Mouse (Mus musculus): Measurements from ENCODE around the gene 4921536K21Rik. TPM values are rescaled to one million over a fixed set of nuclear protein-coding genes. Genes with fewer than 3 reads are reported as not detected.

4921536K21Rik gene
- polyA plus RNA-seq, 1 experiment from 2014 or later, result 0.13 TPM

Other genes starting within 250 kb of the 4921536K21Rik start
- 23.4 and 25.4 TPM in 2 replicates for gene Morc2a, start 245.9 kb downstream of the 4921536K21Rik start, polyA plus RNA-seq (2015; fragmentation: Nextera tagmentation; extraction: Ambion mirVana)
- 0.25 and 0.27 TPM in 2 replicates for gene Osbp2, start 31.2 kb downstream of the 4921536K21Rik start, polyA plus RNA-seq (2015; fragmentation: Nextera tagmentation; extraction: Ambion mirVana)
- 9.5 and 11.3 TPM in 2 replicates for gene Dusp18, start 142 bp upstream of the 4921536K21Rik start, polyA plus RNA-seq (2015; fragmentation: Nextera tagmentation; extraction: Ambion mirVana)
- 6.4 and 7.9 TPM in 2 replicates for gene Slc35e4, start 19.6 kb upstream of the 4921536K21Rik start, polyA plus RNA-seq (2015; fragmentation: Nextera tagmentation; extraction: Ambion mirVana)
- 49.9 and 52.4 TPM in 2 replicates for gene Tcn2, start 37.1 kb upstream of the 4921536K21Rik start, polyA plus RNA-seq (2015; fragmentation: Nextera tagmentation; extraction: Ambion mirVana)
- gene Pes1, start 68.9 kb upstream of the 4921536K21Rik start, polyA plus RNA-seq (2015; fragmentation: Nextera tagmentation; extraction: Ambion mirVana), result 73.8 and 79.0 TPM in 2 replicates
- gene 4930556J24Rik, start 81.7 kb upstream of the 4921536K21Rik start, polyA plus RNA-seq (2015; fragmentation: Nextera tagmentation; extraction: Ambion mirVana), result 0.12 and 0.20 TPM in 2 replicates
- 18.1 and 20.7 TPM in 2 replicates for gene Gal3st1, start 88.5 kb upstream of the 4921536K21Rik start, polyA plus RNA-seq (2015; fragmentation: Nextera tagmentation; extraction: Ambion mirVana)
- gene Sec14l4, start 136.4 kb upstream of the 4921536K21Rik start, polyA plus RNA-seq (2015; fragmentation: Nextera tagmentation; extraction: Ambion mirVana), result 1.1 and 1.4 TPM in 2 replicates
- gene Sec14l3, start 169.7 kb upstream of the 4921536K21Rik start, polyA plus RNA-seq (2015; fragmentation: Nextera tagmentation; extraction: Ambion mirVana), result 0.15 and 0.49 TPM in 2 replicates
- 17.7 and 19.6 TPM in 2 replicates for gene Mtfp1, start 200.3 kb upstream of the 4921536K21Rik start, polyA plus RNA-seq (2015; fragmentation: Nextera tagmentation; extraction: Ambion mirVana)
- gene Sec14l2, start 228.3 kb upstream of the 4921536K21Rik start, polyA plus RNA-seq (2015; fragmentation: Nextera tagmentation; extraction: Ambion mirVana), result 1.8 and 1.9 TPM in 2 replicates
- gene Rnf215, start 240.1 kb upstream of the 4921536K21Rik start, polyA plus RNA-seq (2015; fragmentation: Nextera tagmentation; extraction: Ambion mirVana), result 21.7 and 25.6 TPM in 2 replicates

All from stomach, embryonic 16.5 days (tissue).